Mouse (Mus musculus): ENCODE data around the gene Fgf18. TPM values are rescaled to one million over a fixed set of nuclear protein-coding genes. Genes with fewer than 3 reads are reported as not detected.

The Fgf18 gene
- polyA plus RNA-seq, 1 experiment from 2014 or later = 16.0 TPM

DNA sequence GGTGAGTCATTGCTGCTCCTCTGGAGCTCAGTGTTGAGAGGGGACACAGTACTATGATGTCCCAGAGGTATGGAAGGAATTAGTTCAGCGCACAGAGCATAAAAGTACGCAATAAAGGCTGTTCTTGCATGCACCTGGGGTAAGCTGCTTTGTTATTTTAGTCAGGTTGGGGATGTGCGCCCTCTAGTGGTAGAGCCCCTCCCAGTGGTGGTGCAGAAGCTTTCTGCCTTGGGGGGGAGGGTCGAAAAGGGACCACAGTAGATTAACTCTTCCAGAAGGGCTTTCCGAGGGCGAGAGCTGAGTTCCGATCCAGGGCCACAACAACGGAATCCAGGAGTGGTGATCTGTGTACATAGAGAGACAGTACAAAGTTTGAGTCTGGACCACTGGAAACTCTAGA is 49.3 kb downstream of the Fgf18 start:
- H3K4me1 ChIP-seq (ENCODE audit: control insufficient read depth, insufficient read depth, low read length) = peaks cover 7% of the 10 kb centered on the region
- H3K9me3 ChIP-seq (ENCODE audit: control insufficient read depth, low read length) = 0 out of 2 replicates have a peak, but pooled peaks cover 4% of the 10 kb centered on the region
- H3K4me3 ChIP-seq (ENCODE audit: low read depth, low read length) = no peak overlapping the region
- DNase-seq (ENCODE audit: low spot score) (no peak), ATAC-seq (ENCODE audit: low read depth) (no peak)
- H3K27me3 ChIP-seq (replicated peaks; ENCODE audit: control insufficient read depth, insufficient read depth, low read length) = peaks cover 9% of the 10 kb centered on the region
- no peak overlapping the region for H3K9ac ChIP-seq (ENCODE audit: low read depth, low read length)
- H3K36me3 ChIP-seq (ENCODE audit: control insufficient read depth, insufficient read depth, low read length) = no peaks in the 10 kb centered on the region
- WGBS = 39% methylated on average over 8 of the region's 8 CpGs
- H3K4me2 ChIP-seq (ENCODE audit: low read depth, low read length) = no peak overlapping the region
- H3K27ac ChIP-seq (replicated peaks; ENCODE audit: low read depth, low read length) = no peak overlapping the region

DNA sequence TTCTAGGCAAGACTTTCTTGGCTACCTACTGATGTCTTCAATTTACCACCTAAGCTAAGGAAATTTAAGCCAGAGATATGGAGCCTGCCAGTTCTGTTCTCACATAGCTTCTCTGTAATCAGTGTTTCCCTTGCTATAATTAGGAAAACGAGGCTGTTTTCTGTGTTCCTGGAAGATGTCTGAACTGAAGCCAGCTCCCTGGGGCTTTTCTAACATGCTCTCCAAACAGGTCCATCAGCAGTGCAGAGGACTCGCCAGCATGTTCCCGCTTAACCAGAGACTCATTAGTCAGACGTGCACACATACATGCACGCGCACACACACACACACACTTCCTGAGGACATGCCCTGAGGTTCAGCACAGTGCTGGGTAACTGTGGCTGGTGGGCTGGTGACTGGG is 57.3 kb downstream of the Fgf18 start:
- H3K27me3 ChIP-seq (replicated peaks; ENCODE audit: control insufficient read depth, insufficient read depth, low read length) = no peaks in the 10 kb centered on the region
- H3K4me2 ChIP-seq (ENCODE audit: low read depth, low read length) = no peak overlapping the region
- WGBS = 43% methylated on average over 6 of the region's 6 CpGs
- H3K4me3 ChIP-seq (ENCODE audit: low read depth, low read length) = no peak overlapping the region
- no peak overlapping the region for H3K27ac ChIP-seq (replicated peaks; ENCODE audit: low read depth, low read length)
- 0 out of 2 replicates have a peak, but pooled peaks cover 4% of the 10 kb centered on the region for H3K9me3 ChIP-seq (ENCODE audit: control insufficient read depth, low read length)
- peaks cover 5% of the 10 kb centered on the region; the same call in 1 of the 2 replicates for H3K4me1 ChIP-seq (ENCODE audit: control insufficient read depth, insufficient read depth, low read length)
- no peaks in the 10 kb centered on the region for H3K36me3 ChIP-seq (ENCODE audit: control insufficient read depth, insufficient read depth, low read length)
- DNase-seq (ENCODE audit: low spot score) (peak; percentile 61), ATAC-seq (ENCODE audit: low read depth) (no peak)
- no peak overlapping the region for H3K9ac ChIP-seq (ENCODE audit: low read depth, low read length)

DNA sequence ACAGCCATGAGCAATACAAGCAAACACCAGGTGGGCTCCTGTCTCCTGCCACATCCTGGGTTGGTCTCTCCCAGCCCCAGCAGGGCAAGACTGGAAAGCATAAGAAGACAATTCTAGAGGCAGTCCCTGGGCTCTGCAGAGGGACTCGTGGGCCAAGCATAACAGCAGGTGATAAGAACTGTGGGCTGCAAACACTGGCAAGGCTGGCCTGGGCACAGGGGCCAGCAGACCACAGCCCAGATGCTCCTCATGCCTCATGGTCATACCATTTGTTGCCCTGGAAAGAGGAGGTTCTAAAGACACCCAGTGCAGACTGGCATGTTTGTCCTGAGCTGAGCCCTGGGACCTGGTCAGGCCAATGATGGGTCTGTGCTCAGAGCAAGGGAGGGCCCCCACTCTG is 59.0 kb downstream of the Fgf18 start:
- Histone ChIP-seq H3K9me3 (ENCODE audit: control insufficient read depth, low read length) (no peaks in the 10 kb centered on the region), H3K27ac (replicated peaks; ENCODE audit: low read depth, low read length) (no peak overlapping the region)
- 43% methylated on average over 1 of the region's 1 CpGs for WGBS

DNA sequence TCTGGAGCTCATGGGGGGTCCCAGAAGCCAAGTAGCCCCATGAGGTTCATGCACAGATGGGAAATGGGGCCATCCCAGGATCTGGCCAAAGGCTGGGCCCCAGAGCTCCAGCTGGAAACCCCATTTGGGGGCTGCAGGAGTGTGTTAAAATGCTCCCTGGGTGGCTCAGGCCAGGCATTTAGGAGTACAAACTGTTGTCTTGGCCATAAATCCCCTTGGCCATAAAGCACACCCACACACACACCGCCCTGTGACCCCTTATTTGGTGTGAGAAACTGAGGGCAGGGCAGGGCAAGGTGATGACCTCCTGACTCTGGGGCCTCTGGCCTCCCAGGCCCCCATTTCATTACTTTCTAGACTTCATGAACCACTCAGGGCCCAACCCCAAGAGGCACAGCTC is 61.2 kb downstream of the Fgf18 start:
- Histone ChIP-seq H3K4me1 (ENCODE audit: control insufficient read depth, insufficient read depth, low read length) (peaks cover 9% of the 10 kb centered on the region), H3K27me3 (replicated peaks; ENCODE audit: control insufficient read depth, insufficient read depth, low read length) (no peaks in the 10 kb centered on the region), H3K4me3 (ENCODE audit: low read depth, low read length) (no peak overlapping the region), H3K9me3 (ENCODE audit: control insufficient read depth, low read length) (no peaks in the 10 kb centered on the region), H3K4me2 (ENCODE audit: low read depth, low read length) (no peak overlapping the region), H3K27ac (replicated peaks; ENCODE audit: low read depth, low read length) (no peak overlapping the region), H3K9ac (ENCODE audit: low read depth, low read length) (no peak overlapping the region), H3K36me3 (ENCODE audit: control insufficient read depth, insufficient read depth, low read length) (no peaks in the 10 kb centered on the region)
- WGBS = 86% methylated on average over 1 of the region's 1 CpGs
- ATAC-seq (ENCODE audit: low read depth) (no peak), DNase-seq (ENCODE audit: low spot score) (no peak)

More for the DNA sequence above, 59.0 kb downstream of the Fgf18 start:
- DNase-seq (ENCODE audit: low spot score) (no peak), ATAC-seq (ENCODE audit: low read depth) (no peak)
- Histone ChIP-seq H3K4me3 (ENCODE audit: low read depth, low read length) (no peak overlapping the region), H3K9ac (ENCODE audit: low read depth, low read length) (no peak overlapping the region), H3K4me2 (ENCODE audit: low read depth, low read length) (no peak overlapping the region), H3K27me3 (replicated peaks; ENCODE audit: control insufficient read depth, insufficient read depth, low read length) (no peaks in the 10 kb centered on the region), H3K4me1 (ENCODE audit: control insufficient read depth, insufficient read depth, low read length) (peaks cover 9% of the 10 kb centered on the region), H3K36me3 (ENCODE audit: control insufficient read depth, insufficient read depth, low read length) (no peaks in the 10 kb centered on the region)

DNA sequence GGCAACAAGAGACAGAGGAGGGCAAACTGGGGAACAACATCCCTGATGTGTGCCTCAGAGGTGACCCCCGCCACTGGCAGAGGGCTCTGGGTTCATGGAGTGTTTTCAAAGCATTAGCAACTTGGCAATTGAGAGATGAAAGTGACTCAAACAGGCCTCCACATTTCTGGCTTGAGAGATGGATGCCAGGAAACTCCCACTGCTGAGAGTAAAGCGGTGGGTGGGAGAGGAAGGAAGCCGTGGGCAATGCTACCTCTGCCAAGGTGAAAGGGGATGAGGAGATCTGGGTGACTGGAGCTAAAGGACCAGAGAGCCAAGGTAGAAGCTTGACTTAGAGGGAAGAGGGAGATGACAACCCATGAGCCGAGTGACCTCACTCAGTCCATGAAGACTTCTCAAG is 61.7 kb downstream of the Fgf18 start:
- H3K27me3 ChIP-seq (replicated peaks; ENCODE audit: control insufficient read depth, insufficient read depth, low read length) = no peaks in the 10 kb centered on the region
- no peaks in the 10 kb centered on the region for H3K9me3 ChIP-seq (ENCODE audit: control insufficient read depth, low read length)
- no peak overlapping the region for H3K4me3 ChIP-seq (ENCODE audit: low read depth, low read length)
- DNase-seq (ENCODE audit: low spot score) = no peak
- H3K9ac ChIP-seq (ENCODE audit: low read depth, low read length) = no peak overlapping the region
- H3K4me2 ChIP-seq (ENCODE audit: low read depth, low read length) = no peak overlapping the region
- H3K36me3 ChIP-seq (ENCODE audit: control insufficient read depth, insufficient read depth, low read length) = no peaks in the 10 kb centered on the region
- no peak overlapping the region for H3K27ac ChIP-seq (replicated peaks; ENCODE audit: low read depth, low read length)
- H3K4me1 ChIP-seq (ENCODE audit: control insufficient read depth, insufficient read depth, low read length) = peaks cover 9% of the 10 kb centered on the region
- 87% methylated on average over 4 of the region's 4 CpGs for WGBS
- no peak for ATAC-seq (ENCODE audit: low read depth)

DNA sequence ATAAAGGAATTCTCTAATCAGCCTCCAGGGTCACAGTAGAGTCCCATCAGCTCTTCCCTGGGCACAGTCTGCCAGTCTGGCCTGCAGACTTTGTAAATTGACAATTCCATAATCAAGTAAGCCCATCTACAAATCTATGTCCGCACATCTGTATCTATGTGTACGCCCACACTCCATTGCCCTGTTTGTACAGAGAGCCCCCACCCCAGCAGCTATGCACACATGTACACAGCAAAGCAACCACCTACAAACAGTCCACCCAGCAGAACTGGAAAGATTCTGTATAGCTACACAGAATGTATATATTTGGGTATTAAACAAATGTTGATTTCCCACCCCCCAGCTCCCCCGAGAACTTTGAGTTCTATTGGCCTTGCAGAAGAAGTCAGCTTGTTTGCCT is 62.1 kb downstream of the Fgf18 start:
- Histone ChIP-seq H3K4me3 (ENCODE audit: low read depth, low read length) (no peak overlapping the region), H3K27ac (replicated peaks; ENCODE audit: low read depth, low read length) (no peak overlapping the region), H3K36me3 (ENCODE audit: control insufficient read depth, insufficient read depth, low read length) (no peaks in the 10 kb centered on the region), H3K4me2 (ENCODE audit: low read depth, low read length) (no peak overlapping the region), H3K9me3 (ENCODE audit: control insufficient read depth, low read length) (no peaks in the 10 kb centered on the region), H3K4me1 (ENCODE audit: control insufficient read depth, insufficient read depth, low read length) (peaks cover 9% of the 10 kb centered on the region), H3K27me3 (replicated peaks; ENCODE audit: control insufficient read depth, insufficient read depth, low read length) (no peaks in the 10 kb centered on the region), H3K9ac (ENCODE audit: low read depth, low read length) (no peak overlapping the region)
- ATAC-seq (ENCODE audit: low read depth) = no peak
- DNase-seq (ENCODE audit: low spot score) = no peak
- WGBS = 90% methylated on average over 3 of the region's 3 CpGs

DNA sequence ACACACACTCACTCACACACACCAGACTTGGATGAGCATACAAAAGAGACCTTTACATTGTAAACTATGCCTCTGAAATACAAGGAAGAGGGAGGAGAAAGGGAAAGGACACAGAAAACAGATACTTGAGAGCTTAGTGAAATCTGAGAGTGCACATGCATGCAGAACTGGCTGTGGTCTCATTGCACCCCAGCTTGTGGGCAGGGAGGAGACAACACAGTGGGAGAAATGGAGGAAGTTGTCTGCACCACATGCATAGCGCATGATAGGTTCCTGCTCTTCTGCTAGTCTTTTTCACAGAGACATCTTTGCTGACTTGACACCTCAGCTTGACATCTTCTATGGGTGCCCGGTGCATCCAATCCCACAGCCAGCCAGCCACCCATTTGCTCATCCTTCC is 63.2 kb downstream of the Fgf18 start:
- H3K36me3 ChIP-seq (ENCODE audit: control insufficient read depth, insufficient read depth, low read length) = no peaks in the 10 kb centered on the region
- no peaks in the 10 kb centered on the region for H3K9me3 ChIP-seq (ENCODE audit: control insufficient read depth, low read length)
- H3K27ac ChIP-seq (replicated peaks; ENCODE audit: low read depth, low read length) = no peak overlapping the region
- H3K4me2 ChIP-seq (ENCODE audit: low read depth, low read length) = no peak overlapping the region
- no peaks in the 10 kb centered on the region for H3K27me3 ChIP-seq (replicated peaks; ENCODE audit: control insufficient read depth, insufficient read depth, low read length)
- ATAC-seq (ENCODE audit: low read depth) = no peak
- no peak for DNase-seq (ENCODE audit: low spot score)
- H3K9ac ChIP-seq (ENCODE audit: low read depth, low read length) = no peak overlapping the region
- WGBS = 82% methylated on average over 2 of the region's 2 CpGs
- no peak overlapping the region for H3K4me3 ChIP-seq (ENCODE audit: low read depth, low read length)
- peaks cover 4% of the 10 kb centered on the region; the same call in 1 of the 2 replicates for H3K4me1 ChIP-seq (ENCODE audit: control insufficient read depth, insufficient read depth, low read length)

DNA sequence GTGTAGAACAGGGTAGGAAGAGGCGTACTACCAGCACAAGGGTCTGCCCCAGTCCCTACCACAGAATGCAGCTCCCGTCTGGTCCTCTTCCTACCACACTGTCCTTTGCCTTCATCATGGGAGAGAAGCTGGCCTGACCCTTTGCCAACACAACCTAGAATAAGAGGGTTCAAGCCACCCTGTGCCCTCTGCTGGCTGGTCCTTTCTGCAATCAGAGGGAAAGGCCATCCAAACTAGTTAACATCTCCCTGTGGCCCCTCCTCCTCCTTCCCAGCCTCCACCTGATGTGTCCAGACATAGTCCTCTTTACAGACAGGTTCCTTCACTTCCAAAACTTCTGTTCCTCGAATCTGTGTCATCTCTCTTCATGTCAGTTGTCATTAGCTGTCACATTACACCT is 66.0 kb downstream of the Fgf18 start:
- Histone ChIP-seq H3K27ac (replicated peaks; ENCODE audit: low read depth, low read length) (no peak overlapping the region), H3K9me3 (ENCODE audit: control insufficient read depth, low read length) (no peaks in the 10 kb centered on the region), H3K4me2 (ENCODE audit: low read depth, low read length) (no peak overlapping the region), H3K4me1 (ENCODE audit: control insufficient read depth, insufficient read depth, low read length) (peaks cover 14% of the 10 kb centered on the region; the same call in 1 of the 2 replicates), H3K9ac (ENCODE audit: low read depth, low read length) (no peak overlapping the region), H3K4me3 (ENCODE audit: low read depth, low read length) (no peak overlapping the region), H3K27me3 (replicated peaks; ENCODE audit: control insufficient read depth, insufficient read depth, low read length) (no peaks in the 10 kb centered on the region), H3K36me3 (ENCODE audit: control insufficient read depth, insufficient read depth, low read length) (no peaks in the 10 kb centered on the region)
- no peak for ATAC-seq (ENCODE audit: low read depth)
- DNase-seq (ENCODE audit: low spot score) = no peak
- 79% methylated on average over 3 of the region's 3 CpGs for WGBS

DNA sequence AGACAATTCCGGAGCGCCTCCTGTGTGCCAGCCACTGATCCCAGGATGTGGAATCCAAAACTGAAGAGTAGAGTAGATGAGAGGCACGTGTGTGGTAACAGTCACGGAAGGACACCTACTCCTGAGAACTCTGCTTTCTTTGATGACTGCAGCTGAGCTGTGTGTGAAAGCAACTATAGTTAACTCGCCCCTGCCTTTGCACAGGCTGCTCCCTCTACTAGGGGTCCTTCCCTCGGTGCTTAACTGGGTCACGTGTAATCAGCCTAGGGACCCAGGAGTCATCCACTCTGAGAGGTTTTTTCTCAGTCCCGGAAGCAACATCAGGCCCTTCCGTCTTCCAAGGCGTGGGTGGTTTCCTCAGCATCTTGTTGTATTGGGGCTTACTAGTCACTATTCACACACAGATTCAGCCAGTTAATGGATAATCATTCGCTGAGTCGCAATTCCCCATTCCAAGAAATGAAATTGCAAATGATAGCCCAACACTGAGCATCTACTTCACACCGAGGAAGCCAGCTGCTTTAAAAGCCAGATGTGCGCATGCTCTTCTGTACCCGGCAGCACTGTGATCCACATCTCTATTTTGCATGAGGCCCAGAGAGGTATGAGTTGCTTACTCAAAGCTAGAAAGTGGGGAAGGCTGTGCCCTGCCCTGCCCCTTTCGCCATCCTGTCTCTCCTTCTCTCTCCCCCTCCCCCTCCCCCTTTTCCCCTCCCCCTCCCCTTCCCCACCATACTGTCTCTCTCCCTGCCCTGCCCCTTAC is 67.0 kb downstream of the Fgf18 start:
- ATAC-seq (ENCODE audit: low read depth) (no peak), DNase-seq (ENCODE audit: low spot score) (no peak)
- Histone ChIP-seq H3K36me3 (ENCODE audit: control insufficient read depth, insufficient read depth, low read length) (no peaks in the 10 kb centered on the region), H3K27ac (replicated peaks; ENCODE audit: low read depth, low read length) (no peak overlapping the region), H3K9me3 (ENCODE audit: control insufficient read depth, low read length) (no peaks in the 10 kb centered on the region), H3K4me1 (ENCODE audit: control insufficient read depth, insufficient read depth, low read length) (peaks cover 17% of the 10 kb centered on the region), H3K4me2 (ENCODE audit: low read depth, low read length) (no peak overlapping the region), H3K9ac (ENCODE audit: low read depth, low read length) (no peak overlapping the region), H3K4me3 (ENCODE audit: low read depth, low read length) (no peak overlapping the region), H3K27me3 (replicated peaks; ENCODE audit: control insufficient read depth, insufficient read depth, low read length) (no peaks in the 10 kb centered on the region)
- WGBS = 62% methylated on average over 16 of the region's 16 CpGs
